Mouse (Mus musculus) adrenal gland, adult 8-10 months (tissue): ENCODE results near the gene Fgr. TPM values are rescaled to one million over a fixed set of nuclear protein-coding genes. Genes with fewer than 3 reads are reported as not detected.

ENCODE experiments used
- DNase-seq: peaks from one replicate; pipeline ENCODE4 v3.0.0; 2022
- total RNA-seq, 4 experiments: library from RNA; stranded (reverse); gene quantifications; 2 replicates each; pipeline ENCODE4 v1.2.4; 2022

Gene Fgr
- total RNA-seq, 4 experiments from 2014 or later, result 0.42 to 0.92 (median 0.64) TPM

DNA sequence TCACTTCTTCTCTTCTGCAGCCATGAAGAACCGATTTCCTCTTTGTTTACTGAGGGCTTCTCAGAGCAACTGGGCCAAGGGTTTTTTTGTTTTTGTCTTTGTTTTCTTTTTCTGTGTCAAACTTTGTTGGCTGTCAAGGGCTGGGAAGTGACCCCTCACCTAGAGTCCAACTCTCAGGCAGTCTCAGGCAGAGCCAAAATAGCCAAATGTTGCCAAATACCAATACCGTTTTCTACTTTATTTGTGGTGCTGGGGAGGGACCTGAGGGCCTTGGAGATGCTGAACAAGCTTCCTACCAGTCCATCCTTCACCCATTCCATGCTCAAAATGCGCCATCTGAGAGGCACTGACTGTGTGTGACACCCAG is 14.2 kb upstream of the Fgr start:
- DNase-seq, result no peak

DNA sequence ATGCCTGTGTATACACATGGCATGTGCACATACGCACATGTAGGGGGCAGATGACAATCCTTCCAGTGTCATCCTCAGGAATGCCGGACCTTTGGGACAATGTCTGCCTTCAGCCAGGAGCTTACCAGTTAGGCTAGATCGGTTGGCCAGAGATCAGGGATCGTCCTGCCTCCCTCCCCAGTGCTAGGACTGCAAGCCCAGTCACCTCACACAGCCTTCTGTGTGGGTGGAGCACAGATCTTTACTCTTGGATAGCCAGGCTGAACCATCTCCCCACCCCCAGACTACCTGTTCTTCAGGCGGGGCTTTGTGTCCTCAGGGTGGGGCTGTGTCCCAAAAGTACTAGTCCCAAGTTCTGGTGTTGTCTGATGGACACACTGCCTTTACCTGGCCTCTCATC is 13.6 kb upstream of the Fgr start:
- no peak for DNase-seq

DNA sequence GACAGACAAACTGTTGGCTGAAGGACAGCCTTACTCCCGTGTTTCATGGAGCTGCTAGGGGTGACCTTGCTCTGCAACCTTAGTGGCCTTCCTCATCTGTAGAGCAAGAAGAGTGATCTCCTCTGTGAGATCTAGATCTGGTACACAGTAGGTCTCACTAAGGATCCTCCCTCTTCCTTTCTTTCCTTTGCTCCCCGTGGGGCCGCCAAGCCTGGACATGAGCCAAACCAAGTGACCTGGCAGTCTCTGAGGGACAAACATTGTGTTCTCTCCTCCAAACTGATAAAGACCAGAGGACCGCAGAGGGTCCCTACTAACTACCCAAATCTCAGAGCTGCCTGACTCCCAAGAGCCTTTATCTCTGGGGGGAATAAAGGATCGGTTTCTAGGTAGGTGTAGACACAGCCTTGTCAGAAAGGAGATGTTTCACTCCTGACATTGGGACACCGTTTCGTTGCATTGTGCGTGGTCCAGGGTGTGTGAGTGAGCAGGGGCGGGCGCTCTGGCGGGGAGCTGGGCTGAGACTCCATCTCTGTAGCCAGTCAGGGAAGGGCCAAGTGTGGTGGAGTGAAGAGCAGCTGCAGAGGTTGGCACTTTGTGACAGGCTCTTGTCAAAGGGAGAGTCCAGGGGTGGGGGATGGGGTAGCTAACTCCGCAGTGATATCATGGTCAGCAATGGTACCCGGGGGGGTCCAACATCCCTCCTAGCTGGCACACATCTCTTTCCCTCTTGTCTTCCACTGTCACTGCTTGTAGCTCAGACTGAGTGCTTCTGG is 12.8 kb upstream of the Fgr start:
- no peak for DNase-seq

DNA sequence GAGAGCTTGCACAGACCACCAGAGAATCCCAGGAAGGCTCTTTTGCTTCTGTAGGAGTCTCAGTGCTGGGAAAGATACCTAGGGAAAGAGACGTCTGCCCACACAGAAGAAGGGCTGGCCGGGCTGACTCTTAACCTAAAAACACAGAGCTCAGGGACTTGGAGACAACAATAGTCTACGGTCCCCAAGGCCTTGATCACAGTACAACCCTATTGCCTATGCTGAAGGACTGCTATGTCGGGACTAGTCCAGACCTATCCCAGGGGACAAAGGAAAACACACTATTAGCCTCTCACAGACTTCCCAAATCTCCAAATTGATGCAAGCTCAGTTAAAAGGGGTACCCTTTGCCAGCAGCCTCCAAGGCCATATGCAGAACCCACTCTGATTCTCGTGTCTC is 12.0 kb upstream of the Fgr start:
- no peak for DNase-seq

DNA sequence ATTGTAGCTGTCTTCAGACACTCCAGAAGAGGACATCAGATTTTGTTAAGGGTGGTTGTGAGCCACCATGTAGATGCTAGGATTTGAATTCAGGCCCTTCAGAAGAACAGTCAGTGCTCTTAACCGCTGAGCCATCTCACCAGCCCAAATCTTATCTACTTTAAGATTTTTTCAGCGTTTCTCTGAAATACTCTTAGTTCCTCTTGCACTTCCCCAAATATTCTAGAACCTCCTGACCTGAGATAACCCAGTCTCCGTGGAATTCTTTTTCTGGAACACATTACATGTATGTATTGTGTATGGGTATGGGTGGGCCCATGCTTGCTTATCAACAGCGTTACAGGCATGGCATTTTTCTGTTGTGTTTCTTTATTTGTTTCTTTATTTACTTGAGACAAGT is 11.3 kb upstream of the Fgr start:
- DNase-seq, result no peak

DNA sequence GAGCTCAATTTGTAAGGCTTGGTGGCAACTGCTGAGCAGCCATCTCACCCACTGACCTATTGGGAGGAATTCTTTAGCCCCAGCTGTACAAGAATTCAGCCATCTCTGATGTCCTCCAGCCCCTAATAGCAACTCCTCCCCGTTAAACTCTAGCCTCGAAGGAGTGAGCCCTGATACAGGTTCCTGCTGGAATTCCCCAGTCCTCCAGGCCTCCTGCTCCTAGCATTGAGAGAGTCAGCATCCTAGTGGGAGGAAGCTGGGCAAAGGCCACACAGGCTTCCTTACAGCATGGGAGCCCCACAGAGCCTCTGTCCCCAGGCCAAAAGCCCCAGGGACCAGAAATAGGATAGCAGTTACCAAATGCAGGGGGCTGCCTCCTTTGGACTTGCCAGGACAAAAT is 10.5 kb upstream of the Fgr start:
- DNase-seq, result no peak

DNA sequence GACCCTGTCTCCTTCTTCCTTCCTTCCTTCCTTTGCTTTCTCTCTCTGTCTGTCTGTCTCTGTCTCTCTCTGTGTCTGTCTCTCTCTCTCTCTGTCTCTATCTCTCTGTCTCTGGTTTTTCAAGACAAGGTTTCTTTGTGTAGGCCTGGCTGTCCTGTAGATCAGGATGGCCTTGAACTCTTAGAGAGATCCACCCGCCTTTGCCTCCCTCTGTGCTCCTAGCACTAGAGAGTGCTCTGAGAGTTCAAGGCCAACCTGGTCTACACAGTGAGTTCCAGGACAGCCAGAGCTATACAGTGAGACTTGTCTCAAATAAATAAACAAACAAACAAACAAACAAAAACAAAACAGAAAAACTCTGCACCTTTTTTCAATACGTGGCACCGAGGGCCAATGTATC is 9.8 kb upstream of the Fgr start:
- DNase-seq, result no peak

DNA sequence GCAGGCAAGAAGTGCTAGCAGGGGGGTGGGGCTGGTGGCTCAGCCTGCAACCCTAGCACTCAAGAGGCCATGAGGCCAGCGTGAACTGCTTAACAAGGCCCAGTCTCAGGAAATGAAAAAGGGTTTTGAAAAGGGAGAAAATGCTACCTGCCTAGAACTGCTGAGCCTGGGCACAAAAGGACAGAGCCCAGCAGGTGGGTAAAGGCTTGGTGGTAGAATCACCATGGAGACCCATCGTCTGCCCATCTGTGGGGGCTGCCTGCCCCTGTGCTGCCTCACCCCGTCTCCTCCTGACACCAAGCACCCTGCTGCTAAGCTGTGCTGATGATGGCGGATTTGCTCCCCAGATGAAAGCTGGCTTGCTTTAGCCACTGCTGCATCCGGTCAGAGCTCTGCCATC is 9.4 kb upstream of the Fgr start:
- no peak for DNase-seq

DNA sequence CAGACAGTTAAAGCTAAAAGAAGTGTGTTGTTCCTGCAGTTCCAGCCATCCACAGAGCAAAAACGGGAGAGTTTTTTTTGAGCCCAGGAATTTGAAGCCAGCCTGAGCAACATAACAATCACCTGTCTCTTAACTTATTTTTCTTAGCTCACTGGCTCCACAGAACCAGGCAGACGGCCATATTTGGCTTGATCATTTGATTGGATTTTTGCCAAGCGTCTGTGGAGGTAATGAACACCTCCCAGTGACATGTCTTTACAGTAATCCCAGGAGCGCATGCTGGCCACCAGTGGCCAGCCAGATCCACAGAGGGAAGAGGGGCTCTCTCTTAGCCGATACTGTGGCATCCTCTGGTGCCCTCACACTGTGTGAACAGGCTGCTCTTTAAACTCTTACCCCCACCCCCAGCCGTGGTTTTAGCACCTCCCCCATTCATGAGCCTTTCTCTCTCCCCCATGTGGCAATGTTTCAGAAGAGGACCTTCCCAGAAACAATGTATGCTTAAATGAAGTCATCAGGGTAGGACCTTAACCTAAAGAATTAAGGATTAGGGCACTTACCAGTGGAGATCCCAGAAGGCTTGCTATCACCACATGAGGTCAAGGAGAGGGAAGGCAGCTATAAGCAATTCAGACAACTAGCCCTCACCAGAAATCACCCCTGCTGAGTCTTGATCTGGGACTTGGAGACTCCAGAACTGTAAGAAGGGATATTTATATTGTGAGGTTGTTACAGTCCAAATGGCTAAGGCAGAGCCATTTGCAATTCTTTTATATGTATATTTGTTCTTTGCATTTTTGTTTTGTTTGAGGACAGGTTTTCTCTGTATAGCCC is 5.6 kb upstream of the Fgr start:
- no peak for DNase-seq

DNA sequence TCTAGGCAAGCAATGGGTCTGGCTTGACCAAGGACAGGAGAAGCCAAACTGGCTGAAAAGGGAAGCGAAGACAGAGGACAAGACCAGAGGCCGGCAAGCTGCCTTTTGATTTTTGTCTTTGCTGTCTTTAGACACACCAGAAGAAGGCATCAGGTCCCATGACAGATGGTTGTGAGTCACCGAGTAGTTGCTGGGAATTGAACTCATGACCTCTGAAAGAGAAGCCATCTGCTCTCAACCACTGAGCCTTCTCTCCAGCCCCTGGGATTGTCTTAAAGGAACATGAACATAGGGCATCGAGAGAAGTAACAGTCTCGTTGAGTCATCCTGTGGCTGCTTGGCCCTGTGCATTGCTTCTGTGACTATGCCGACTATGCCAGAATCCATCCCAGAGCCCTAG is 2.3 kb upstream of the Fgr start:
- DNase-seq, result no peak

DNA sequence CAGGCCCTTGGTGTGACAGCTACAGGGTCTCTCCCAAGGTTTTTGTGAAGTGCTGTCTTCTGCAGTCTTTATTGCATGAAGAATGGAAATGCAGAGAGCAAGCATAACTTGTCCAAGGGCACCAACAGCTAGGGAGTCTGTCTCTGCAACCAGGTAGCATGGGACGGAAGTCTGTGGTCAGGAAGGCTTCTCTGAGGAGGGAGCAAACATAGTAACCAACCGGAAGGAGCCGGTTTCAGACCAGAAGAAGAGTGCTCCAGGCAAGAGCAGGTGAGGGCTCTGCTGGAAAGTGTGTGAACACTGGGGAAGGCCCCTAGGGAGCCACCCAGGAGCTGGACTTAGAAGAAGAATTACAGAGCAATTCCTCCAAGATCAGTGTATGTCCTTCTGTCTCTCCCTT is 1.8 kb upstream of the Fgr start:
- no peak for DNase-seq

DNA sequence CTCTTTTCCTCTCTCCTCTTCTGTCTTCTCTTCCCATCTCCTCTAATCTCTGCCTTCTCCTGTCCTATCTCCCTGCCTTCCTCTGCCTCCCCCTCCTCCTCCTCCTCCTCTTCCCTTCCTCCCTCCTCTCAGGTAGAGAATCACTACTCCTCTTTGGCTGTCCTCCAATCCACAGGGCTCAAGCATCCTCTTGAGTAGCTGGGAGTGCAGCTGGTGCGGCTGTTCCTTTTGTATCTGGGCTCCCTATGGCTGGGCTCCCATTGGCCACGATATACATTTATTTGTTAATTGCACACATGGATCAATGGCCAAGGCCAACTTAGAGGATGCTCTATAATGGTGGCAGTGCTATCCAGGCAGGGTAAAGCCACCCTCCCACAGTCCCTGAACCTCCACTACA is 1.3 kb upstream of the Fgr start:
- DNase-seq, result no peak

DNA sequence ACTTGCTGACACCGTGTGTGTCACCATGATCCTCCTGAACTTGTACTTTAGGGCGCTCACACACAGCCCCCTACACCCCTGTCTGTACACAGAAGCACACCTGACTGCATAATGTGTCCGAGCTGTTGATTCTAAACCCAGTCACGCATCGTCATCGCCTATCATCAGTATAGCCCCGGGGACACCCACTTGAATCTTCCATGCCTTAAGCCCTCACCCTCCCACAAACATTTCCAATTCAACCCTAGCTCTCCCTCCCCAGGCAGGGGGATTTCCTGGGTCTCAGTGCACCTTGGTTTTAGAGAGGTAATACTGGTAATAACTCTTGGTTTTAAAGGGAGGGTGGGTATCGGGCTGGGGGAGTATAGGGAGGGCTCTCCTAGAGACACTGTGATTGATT is 709 bp upstream of the Fgr start:
- no peak for DNase-seq

DNA sequence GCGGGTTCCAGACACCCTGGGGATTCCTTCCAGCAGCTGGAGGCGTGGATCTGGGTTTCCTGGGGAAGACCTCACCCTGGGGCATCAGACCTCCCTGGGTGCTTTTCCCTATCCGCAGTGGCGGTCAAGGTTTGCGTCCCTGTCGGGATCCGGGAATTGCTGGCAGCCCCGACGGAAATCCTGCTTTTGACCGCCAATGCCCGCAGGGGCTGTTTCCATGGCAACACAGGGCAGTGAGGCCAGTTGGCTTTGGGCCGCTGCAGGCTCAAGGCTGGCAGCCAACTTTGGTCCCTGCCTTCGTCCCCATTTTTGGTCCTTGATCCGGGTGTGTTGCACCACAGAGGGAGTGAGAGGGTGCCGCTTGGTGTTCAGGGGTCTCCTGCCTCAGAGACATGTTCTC is 1.0 kb downstream of the Fgr start:
- DNase-seq, result peak; percentile 87

DNA sequence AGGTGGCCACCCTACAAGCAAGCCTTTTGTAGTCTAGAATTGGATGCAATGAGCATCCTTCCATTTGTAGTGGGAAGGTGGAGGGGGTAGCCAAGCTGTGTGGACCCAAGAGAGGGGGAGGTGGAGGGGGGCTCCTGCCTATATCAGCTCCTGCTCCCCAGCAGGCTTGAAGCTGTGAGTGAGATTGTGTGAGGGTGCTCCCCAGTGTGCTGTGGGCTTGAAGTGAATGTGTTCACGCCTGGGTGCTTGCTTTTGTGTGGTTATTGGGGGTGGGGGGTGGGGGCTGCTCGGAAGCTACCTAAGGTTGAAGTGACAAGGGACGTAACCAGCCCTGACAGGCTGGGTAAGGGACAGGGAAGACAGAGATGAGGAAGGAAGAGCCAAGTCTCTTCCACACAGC is 1.9 kb downstream of the Fgr start:
- DNase-seq, result no peak

DNA sequence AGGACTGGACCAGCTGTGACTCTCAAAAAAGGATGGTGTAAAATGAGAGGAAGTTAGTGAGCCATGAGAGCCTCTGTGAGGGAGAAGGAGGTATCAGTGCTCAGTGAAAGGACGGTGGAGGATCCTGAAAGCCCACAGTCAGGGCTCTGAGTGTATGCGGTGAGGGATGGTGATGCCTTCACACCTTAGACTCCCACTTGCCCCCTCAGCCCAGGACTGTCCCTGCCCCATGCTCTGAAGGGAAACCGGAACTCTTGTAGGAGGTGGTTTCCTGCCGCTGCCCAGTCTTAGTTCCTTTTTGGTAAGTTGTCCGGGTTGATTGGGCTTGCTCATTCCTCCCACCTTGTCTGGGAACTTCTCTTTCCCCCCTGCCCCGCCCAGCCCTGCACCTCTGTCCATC is 2.8 kb downstream of the Fgr start:
- DNase-seq, result no peak

DNA sequence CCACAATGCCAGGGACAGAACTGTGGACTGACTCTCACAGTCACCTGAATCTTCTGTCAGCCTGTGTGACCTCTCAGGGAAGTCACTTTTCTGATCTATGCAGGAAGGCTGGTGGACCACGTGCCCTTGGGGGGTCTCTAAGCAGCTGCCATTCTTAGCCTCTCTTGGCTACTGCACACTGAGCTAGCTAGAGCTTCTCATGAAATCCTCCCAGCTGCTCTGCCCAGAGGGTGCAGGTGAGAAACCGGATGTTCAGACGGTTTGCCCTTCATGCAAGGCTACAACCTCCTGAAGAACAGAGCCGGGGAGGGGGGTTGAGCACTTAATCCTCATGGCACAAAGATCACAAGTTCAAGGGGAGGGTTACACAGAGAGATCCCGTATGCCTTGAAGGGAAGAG is 3.7 kb downstream of the Fgr start:
- no peak for DNase-seq

DNA sequence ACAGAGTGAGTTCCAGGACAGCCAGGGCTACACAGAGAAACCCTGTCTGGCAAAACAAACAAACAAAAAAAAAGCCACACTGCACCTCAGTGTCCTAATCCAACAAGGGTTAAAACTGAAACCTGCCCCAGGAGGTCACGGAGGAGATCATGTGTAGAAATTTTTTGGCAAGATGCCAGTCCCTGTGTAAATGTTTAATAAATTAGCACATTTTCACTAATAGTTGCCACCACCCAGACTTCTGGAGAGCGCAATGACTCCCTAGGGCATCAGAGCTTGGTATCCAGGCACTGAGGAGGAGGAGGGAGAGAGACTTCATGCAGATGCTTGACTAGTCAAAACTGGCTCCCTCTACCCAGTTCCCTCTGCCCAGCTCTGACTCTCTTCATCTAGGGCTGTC is 5.3 kb downstream of the Fgr start:
- no peak for DNase-seq

DNA sequence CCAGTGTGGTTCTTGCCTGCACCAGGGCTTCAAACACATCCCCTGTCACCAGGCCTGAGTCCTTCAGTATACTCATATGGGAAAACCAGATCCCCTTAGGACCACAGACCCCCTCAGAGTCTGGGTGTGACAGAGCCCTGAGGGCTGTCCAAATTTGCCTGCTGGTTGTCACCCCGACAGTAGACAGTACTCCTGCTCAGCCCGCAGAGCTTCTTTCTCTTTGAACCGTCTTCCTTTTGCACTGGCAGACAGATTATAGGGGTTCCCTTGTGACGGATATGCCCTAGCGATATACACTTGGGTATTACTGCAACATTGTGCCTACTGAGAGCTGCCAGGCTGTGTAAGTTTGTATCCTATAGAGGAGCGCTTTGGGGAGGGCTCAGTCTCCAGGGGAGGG is 7.7 kb downstream of the Fgr start:
- no peak for DNase-seq

DNA sequence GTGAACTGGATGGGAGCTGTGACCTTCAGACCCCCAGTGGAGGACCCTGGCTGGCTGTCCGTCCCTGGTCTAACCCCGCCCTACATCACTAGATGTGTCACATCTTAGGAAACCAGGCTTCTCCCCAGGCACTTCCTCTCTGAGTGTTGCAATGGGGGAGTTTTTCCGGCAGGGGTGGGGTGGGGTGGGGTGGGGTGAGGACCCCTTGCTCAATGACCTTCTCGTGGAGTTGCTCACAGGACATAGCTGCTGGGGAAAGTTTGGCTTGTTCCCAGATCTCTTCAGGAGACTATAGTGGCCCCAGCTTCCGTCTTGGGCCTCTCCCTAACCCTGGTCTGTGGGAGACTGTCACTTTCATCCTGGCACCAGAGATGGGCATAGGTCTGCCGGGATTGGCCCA is 9.1 kb downstream of the Fgr start:
- DNase-seq, result no peak

DNA sequence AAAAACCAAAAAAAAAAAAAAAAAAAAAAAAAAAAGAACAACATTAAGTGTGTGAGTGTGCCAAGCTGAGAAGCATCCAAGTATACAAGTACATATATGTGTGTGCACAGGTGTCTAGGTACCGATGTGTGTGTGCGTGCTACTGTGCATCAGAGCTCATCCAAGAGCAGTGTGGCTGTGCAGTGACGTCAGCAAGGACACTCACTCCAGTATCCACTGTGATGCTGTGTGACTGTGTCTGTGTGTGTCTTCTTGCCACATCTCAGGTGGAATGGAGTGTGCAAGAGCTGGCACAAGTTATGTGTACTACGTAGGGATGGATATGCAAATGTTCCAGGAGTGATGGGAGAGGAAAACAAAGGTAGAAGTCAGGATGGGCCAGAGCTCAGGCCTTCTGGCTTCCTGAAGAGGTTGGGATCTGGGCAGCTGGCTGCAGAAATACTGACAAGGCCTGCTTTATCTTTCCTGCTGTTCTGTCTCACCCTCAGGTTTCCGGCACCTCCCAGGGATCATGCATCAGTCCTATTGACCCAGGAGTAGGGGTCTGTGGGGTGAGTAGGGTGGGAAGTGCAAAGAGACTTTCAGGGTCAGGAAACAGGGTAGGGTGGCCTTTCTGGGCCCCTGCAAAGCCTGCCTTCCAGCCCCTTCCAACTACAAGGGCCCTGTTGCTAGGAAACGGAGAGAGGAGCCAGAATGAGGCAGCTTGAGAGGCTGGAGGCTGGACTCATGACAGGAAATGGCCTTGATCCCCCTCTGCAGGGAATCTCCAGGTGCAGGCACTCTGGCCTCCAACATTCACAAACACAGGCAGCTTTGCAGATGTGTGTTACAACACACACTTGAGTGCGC is 10.0 kb downstream of the Fgr start:
- no peak for DNase-seq

DNA sequence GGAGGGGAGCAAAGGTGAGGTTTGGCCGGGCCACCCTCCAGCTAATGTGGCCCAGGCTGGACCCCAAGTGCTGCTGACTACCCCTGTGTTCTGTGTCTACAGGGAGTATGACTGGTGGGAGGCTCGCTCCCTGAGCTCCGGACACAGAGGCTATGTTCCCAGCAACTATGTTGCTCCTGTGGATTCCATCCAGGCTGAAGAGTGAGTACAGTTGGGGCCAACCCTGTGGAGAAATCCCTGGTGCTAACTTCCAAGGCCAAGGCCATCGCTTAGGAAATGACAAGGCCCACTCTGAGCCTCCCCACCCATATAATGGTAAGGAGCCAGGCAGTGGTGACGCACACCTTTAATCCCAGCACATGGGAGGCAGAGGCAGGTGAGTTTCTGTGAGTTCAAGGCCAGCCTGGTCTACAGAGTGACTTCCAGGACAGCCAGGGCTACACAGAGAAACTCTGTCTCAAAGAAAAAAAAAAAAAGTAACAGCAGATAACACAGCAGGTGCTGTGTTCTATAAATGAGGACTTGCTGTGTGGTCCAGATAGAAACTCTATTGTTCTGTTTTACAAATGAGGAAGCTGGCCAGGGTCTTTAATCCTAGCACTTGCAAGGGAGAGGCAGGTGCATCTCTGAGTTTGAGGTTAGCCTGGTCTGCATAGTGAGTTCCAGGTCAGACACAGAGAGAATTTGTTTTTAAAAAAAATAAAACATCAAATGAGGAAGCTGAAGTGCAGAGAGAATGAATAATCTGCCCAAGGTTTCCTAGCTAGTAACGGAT is 14.9 kb downstream of the Fgr start:
- DNase-seq, result no peak

DNA sequence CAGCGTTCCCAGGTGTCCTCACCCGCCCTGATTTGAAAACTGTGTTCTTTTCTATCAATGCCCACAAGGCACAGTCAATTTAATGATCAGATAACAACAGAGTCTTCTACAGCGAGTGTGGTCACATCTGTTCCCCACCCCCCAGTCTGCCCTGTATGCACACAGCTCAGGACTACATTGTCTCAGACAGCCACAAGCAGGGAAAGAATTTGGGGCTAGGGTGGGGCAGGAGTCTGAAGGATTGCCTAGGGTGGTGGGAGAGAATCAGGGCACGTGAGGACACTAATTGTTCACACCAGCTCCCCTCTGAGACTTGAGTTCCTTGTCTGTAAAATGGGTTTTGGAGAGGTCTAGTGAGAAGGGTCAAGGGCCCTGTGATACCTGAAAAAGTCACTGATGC is 19.7 kb downstream of the Fgr start:
- no peak for DNase-seq
